Mouse (Mus musculus) erythroblast, embryonic 14.5 days (primary cell): ENCODE results near the gene Aurka.

Source experiments
- GATA1 ChIP-seq: IDR thresholded peaks from 2 replicates; pipeline ENCODE4 v1.6.1; 2012; ENCODE audit warnings: low read length, inconsistent platforms, mixed read lengths
- TAL1 ChIP-seq: IDR thresholded peaks from 3 replicates; pipeline ENCODE4 v1.6.1; 2012; ENCODE audit warnings: low read length, inconsistent platforms, mixed read lengths

DNA sequence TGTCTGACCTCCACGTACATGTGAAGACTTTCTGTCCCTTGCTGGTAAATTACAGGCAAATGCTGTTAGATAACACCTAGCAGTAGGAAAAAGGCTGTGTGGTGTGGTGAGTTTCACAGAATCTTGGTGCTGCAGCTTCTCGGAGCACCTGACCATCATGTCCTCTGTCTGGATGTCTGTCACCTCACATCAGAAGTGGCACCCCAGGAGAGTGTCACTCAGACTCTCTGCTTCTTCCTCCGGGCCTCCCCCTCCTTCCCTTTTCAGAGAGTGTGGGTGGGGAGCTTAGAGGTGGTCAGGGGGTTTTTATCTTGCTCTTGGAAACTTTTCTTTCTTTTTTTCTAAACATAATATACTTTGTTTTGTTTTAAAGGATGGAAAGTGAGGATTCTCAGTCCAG is 34.7 kb upstream of the Aurka start:
- TF ChIP-seq GATA1 (no peak), TAL1 (no peak)
